Mouse (Mus musculus): Measurements from ENCODE around the gene Samd4b.
"Not testable (repeated sequence)": the region's sequence is repeated elsewhere in the genome, so short reads cannot be mapped to it uniquely, and the experiment has no call there.

Gene Samd4b

GRCm38 (mm10) chr7:28561967-28562366 is 36.0 kb downstream of the Samd4b start:
- no peak for DNase-seq (ENCODE audit: low read depth)

DNA sequence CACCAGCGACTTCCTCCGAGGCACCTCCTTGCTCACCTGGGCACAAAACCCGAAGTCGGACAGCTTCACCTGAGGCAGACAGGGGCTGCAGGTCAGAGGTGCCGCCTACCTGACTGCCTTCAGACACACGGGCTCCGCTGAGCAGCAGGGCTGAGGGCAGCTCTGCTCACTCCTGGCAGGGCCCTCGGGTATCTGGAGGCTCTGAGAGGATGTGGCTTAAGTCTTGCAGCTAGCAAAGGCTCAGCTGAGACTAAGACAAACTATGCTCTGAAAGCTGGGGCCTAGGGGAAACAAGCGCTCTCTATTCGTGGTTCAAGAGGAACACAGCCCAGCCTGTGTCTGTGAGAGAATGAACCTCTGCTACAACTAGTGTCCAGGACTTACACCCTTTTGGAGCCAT is 37.1 kb downstream of the Samd4b start:
- no peak for DNase-seq (ENCODE audit: low read depth)

- peak; percentile 85 for DNase-seq (ENCODE audit: low read depth)
Measured at GRCm38 (mm10) chr7:28558486-28558885, 39.5 kb downstream of the Samd4b start.

GRCm38 (mm10) chr7:28557708-28558107 is 40.2 kb downstream of the Samd4b start:
- no peak for DNase-seq (ENCODE audit: low read depth)

DNA sequence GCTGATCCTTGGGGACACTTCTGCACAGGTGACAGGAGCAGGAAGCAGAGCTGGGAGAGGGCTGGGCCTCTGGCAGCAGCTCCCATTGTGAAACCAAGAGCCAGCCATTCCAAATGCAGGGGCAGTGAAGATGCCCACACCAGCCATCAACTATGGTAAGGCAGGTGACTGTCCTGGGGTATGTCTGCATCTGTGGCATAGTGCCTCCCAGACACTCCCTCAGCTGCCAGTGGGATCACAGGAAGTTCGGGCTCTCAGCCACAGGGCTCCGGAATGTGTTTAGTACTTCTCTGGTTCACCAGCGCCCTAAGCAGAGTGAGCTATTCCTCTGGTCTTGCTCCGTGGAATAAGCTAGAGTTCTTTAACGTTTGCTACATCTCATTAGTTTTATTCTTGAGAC is 40.9 kb downstream of the Samd4b start:
- no peak for DNase-seq (ENCODE audit: low read depth)

DNA sequence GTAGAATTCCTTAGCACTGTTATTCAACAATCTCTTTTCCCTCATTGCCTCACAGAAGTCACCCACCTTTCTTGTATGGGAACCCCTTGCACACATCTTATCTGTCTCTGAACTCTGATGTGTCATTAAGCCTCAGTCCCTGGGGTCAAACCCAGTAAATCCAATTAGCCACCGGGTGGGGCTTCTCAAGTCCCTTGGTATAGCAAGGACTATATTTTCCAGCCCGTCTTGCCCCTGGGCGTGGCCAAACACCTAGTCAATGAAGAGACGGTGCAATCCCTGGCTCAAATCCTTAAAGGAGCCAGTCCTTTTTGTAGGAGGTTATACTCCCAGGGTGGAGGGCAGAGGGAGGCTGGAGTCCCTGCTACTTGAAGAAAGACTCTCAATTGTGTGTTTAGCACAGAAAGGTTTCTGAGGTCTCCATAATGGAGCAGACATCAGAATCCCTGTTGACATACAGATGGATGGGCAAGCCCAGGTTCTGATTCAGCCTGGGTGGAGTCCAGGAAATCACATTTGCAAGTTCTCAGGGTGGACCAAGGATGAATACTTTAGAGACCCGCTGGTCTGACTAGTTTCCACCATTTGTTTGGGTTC is 41.9 kb downstream of the Samd4b start:
- no peak for DNase-seq (ENCODE audit: low read depth)

- DNase-seq (ENCODE audit: low read depth) = no peak
Measured at GRCm38 (mm10) chr7:28553076-28553475, 44.9 kb downstream of the Samd4b start.

DNA sequence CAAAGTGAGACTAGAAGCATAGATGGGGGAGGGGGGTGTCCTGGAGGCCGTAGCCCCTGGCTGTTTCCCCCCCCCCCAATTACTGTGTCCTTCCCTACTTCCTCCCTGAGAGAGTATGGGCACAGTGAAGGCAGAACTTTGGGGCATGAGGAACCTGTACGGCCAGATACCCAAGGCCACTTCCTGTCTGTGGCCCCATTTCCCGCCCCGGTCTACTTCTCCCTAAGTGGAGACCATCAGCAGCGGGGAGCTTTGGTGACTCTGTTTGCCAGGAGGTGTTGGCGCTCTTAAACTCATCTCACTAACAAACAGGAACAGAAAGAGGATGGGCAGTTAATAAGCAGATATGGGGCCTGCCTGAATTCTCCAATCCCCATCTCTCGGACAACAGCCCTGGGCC is 50.3 kb downstream of the Samd4b start:
- no peak for DNase-seq (ENCODE audit: low read depth)

GRCm38 (mm10) chr7:28547154-28547553 is 50.8 kb downstream of the Samd4b start, which contains the start of gene Nccrp1:
Gene Nccrp1, minus strand, starts transcription at chr7:28547254.
- no peak for DNase-seq (ENCODE audit: low read depth)

GRCm38 (mm10) chr7:28546649-28547048 is 51.3 kb downstream of the Samd4b start:
- no peak for DNase-seq (ENCODE audit: low read depth)

DNA sequence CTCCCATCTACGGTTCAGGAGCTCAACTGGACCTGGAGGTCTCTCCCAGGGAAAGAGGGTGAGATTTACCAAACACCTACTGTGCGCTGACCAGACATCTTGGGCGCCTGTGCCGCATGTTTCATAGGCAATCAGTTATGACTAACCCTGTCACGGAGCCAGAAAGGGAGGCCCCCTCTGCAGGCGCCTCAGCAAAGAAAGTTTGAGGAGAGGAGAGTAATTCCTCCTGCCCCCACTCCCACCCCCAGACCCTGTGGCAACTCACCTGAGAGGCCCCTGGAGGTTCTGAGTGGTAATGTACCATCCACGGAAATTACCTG is 52.1 kb downstream of the Samd4b start:
- DNase-seq (ENCODE audit: low read depth) = no peak

DNA sequence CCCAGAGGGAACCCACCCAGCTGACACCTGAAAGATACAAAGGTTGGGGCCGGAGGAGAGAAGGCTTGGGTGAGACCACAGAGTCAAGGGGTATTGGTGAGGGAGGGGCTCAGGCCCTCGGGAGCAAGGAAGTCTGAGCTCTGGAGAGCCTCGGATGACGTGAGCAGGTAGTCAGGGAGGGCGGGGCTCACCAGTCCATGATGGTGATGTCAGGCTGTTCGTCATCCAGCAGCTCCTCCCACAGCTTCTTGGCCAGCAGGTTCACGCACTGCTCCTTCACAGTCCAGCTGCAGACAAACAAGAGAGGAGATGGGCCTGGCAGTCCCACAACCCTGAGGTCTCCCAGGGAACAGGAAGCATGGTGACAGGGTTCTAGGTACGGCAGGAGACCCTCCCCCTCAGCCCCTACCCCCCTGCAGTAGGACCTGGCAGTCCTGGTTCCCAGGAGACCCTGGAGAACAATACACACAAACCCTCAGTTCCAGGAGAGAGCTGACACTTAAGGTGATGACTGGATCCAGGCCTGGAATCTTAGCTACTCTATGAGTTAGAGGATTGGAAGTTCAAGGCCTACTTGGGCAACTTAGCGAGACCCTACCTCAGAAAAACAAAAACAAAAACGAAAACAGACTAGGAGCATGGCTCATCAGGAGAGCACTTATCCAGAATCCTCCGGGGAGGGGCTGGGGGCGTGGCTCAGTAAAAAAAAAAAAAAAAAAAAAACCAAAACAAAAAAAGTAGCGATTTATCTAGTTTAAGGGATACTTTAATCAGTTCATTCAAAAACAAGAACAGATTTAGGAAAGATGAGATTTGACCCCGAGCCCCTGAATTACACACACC is 52.7 kb downstream of the Samd4b start:
- peak; percentile 51 for DNase-seq (ENCODE audit: low read depth)

DNA sequence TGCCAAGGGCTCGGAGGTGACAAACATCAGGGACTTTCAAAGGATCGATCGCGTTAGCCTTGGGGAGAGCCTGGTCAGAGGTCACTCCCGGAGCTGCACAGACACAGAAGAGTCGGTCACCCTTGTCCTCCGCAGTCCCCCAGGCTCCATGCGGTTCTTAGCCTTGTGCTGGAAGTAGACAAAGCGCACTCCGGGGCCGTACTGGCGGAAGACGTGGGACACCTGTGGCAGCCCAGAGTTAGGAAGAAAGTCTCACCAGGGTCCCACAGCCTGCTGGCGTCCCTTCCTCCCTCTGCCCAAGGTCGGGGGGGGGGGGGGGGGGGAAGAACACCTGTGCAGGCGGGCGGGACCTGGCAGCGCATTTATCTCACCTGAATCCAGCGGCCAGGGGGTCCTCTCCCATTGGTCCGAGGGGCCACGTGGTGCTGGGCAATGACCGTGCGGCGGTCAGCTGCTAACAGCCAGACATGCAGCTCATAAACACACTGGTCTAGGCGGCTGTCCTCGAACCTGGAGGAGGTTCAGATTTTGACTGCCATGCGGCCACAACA is 53.8 kb downstream of the Samd4b start:
- no peak for DNase-seq (ENCODE audit: low read depth)

GRCm38 (mm10) chr7:28540526-28540925 is 57.4 kb downstream of the Samd4b start, which contains the start of gene Sycn:
Gene Sycn, plus strand, starts transcription at chr7:28540885.
- no peak for DNase-seq (ENCODE audit: low read depth)

DNA sequence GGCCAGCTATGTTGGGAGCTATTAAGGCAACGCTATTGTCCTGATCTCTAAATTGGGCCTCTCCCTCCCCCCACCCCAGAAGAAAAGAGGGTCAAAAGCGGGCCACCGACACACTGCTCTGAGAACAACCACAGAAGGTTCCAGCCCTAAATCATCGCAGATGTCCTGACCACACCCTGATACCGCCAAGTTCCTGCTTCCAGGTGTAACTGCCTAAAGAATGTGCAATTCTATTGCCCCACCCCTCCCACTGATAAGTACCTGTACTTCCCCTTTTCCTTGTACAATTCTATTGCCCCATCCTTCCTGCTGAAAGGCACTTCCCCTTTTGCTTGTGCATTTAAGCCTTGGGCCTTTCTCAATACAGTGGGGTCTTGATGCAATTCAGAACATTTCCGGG is 59.1 kb downstream of the Samd4b start:
- not testable (repeated sequence) for DNase-seq (ENCODE audit: low read depth)

DNA sequence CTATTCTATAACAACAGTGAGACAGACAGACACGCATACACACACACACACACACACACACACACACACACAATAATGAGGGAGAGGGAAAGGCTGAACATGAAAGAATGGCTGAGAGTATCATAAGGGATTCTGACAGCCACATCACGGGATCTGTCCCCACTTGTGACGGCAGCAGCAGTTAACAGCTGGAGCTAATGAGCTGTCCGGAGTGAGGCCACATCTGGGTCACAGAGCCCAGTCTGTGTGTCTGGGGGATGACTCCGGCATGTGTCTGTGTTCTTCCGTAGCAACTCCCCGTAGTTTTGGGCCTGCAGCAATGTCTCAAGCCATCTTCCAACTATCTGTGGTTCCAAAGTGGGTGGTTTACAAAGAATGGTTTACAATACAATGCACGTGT is 65.9 kb downstream of the Samd4b start:
- no peak for DNase-seq (ENCODE audit: low read depth)

DNA sequence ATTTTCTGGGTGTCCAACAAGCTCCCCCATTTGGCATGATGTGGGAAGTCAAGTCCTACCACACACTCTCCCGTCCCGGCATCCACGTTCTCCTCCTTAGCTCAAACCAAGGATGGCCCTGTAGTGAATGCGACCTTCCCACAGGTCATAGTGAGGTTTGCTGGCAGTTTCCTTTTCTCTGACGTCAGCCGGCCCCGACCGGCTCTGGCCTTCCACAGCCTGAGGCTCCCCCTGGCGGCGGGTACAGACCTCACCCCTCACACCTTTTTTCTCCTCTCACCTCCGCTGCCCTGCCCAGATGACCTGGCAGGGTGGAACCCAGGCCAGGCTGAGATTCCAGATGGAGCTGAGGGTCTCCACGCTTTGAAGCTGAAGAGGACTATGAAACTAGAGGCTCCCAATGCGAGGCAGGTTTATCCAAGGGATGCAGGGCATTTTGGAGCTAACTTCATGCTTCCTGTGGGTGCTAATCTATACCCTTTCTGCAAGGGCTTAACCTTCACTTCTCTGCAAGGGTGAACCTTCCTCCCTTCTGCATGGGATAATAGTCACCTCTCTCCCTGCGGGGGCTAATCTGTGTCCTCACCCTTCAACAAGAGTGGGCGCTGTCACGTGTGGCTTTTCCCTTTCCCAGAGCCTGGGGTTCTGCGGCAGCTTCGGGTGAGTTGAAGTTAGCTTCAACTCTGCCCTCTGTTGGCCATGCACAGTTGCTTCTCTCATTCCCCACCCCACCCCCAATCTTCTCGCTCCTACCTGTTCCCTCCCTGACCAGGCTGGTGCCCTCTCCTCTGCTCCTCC is 69.8 kb downstream of the Samd4b start:
- peak; percentile 79 for DNase-seq (ENCODE audit: low read depth)

DNA sequence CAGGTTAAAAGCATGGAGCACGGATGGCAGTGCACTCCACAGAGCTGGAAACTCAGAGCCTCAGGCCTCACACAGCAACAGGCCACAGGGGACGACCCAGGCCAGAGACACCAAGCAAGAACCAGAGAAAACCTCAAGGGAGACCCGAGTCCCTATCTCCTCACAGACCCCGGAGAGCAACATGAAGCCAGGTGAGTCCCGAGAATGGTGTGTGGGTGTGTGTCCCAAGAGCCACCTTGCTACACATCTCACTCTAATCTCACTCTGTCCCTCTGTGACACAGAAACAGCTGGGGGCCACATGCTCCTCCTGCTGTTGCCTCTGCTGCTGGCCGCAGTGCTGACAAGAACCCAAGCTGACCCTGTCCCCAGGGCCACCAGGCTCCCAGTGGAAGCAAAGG is 75.4 kb downstream of the Samd4b start, which contains the start of gene Ifnl3:
Ifnl3 (plus strand) TSS at position 301 of the 400 bp plus-strand sequence.
- not testable (repeated sequence) for DNase-seq (ENCODE audit: low read depth)

- no peak for DNase-seq (ENCODE audit: low read depth)
Measured at GRCm38 (mm10) chr7:28511441-28511840, 86.5 kb downstream of the Samd4b start.

DNA sequence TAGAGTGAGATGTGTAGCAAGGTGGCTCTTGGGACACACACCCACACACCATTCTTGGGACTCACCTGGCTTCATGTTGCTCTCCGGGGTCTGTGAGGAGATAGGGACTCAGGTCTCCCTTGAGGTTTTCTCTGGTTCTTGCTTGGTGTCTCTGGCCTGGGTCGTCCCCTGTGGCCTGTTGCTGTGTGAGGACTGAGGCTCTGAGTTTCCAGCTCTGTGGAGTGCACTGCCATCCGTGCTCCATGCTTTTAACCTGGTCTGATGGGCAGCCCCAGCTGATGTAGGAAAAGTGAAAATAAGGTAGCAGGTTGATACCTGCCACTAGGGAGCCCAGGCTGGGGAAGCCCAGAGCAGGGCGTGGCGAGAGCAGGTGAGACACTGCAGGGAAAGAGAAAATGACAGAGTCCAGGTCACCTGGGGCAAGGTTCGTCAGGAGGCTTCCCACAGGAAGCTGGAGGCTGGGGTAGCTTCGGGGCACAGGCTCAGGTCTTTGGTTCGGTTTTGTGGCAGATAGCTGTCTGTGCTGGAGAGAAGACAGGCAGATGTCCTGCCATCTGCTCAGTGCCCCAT is 87.5 kb downstream of the Samd4b start, which contains the start of gene Ifnl2:
Ifnl2 (minus strand) TSS at position 51 of the 570 bp plus-strand sequence.
- DNase-seq (ENCODE audit: low read depth) = not testable (repeated sequence)

- not testable (repeated sequence) for DNase-seq (ENCODE audit: low read depth)
Measured at GRCm38 (mm10) chr7:28509121-28509520, 88.8 kb downstream of the Samd4b start.

DNA sequence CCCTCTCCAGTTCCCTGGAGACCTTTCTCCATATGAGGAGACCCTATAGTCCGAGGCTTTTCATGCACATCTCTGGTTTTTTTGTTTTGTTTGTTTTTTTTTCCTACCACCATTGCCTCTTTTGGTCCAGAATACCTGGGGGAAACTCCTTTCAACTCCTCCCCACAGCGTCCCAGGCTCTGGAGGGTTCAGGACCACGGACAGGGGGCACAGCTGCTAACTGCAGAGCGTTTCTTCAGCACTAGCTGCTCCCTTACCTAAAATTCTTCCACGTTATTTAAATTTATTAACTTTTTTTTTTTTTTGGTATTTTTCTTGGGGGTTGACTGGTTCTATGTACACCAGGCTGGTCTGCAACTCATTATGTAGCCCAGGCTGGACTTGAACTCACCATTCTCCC is 92.4 kb downstream of the Samd4b start:
- peak; percentile 70 for DNase-seq (ENCODE audit: low read depth)
